Mouse (Mus musculus): ENCODE results near the gene Blmh. TPM values are rescaled to one million over a fixed set of nuclear protein-coding genes. Genes with fewer than 3 reads are reported as not detected.
A peak's percentile ranks its signal among the peaks of the same experiment; 100 is the strongest.

Gene Blmh
- polyA plus RNA-seq (2015; fragmentation: Nextera tagmentation; extraction: Ambion mirVana), result 190 and 196 TPM in 2 replicates

DNA sequence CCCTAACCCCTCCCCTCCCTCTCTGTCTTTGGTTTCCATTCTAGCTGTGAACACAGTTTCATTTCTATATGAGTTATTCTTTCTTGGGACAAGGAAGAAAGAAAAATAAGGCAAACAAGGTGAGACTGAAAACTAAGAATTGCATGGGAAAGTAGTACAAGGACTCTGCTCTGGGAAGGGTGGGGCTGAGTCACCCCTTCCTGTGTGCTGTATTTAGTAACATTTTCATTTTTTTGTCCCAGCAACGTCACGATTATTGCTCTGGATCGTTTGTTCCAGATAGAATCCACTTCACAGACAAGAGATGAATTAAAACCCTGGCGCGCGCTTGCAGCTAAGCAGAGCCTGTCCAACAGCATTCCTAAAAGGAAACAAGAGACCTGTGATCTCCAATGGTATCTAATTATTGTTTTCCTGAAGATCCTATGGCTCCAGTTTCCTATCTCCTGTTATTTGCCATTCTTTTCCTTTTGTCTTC, at the start of gene Blmh:
Gene Blmh, plus strand, starts transcription at position 51 of the 478 bp plus-strand sequence.
- no peak within 1 kb of the TSS for H3K4me2 ChIP-seq (replicated peaks; ENCODE audit: low read depth, low read length)
- no peak for ATAC-seq (ENCODE audit: low FRiP score, low TSS enrichment)

DNA sequence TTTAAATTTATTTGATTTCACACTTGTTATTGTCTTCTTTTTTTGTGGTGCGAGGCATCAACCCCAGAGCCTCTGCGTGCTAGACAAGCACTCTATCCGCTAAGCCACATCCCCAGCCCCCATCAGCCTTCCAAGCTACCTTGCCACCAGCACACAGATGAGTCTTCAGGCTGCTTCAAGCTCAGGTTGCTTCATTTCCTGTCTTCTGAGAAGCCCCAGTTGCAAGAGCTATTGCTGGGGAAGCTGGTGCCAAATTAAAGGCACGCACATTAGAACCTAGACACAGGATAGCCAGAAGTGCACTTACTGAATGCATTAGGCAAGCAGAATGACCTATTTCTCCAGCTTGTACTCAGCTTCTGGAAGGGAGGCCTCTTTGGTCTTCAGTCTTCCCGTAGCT, 44.8 kb upstream of the Blmh start:
- Histone ChIP-seq H3K9ac (replicated peaks; ENCODE audit: low read length) (no peak overlapping the region), H3K27me3 (ENCODE audit: insufficient read depth, low read length) (no peaks in the 10 kb centered on the region), H3K27ac (ENCODE audit: low read length) (no peak overlapping the region), H3K4me3 (ENCODE audit: low read length) (no peak overlapping the region), H3K36me3 (ENCODE audit: insufficient read depth, low read length) (no peaks in the 10 kb centered on the region), H3K9me3 (ENCODE audit: low read length) (no peaks in the 10 kb centered on the region), H3K4me1 (ENCODE audit: insufficient read depth, low read length) (0 out of 2 replicates have a peak, but pooled peaks cover 4% of the 10 kb centered on the region), H3K4me2 (replicated peaks; ENCODE audit: low read depth, low read length) (no peak overlapping the region)
- 84% methylated on average over 5 of the region's 5 CpGs for WGBS
- no peak for ATAC-seq (ENCODE audit: low FRiP score, low TSS enrichment)

More for the DNA sequence above, at the start of gene Blmh:
- H3K27ac ChIP-seq (ENCODE audit: low read length), result no peak within 1 kb of the TSS
- H3K4me1 ChIP-seq (ENCODE audit: insufficient read depth, low read length), result peaks cover 4% of the 10 kb centered on the region; the same call in 1 of the 2 replicates
- H3K4me3 ChIP-seq (ENCODE audit: low read length), result no peak within 1 kb of the TSS
- no peak within 1 kb of the TSS for H3K9ac ChIP-seq (replicated peaks; ENCODE audit: low read length)
- no peaks in the 10 kb centered on the region for H3K36me3 ChIP-seq (ENCODE audit: insufficient read depth, low read length)
- 39% methylated on average over 6 of the region's 6 CpGs for WGBS
- no peaks in the 10 kb centered on the region for H3K9me3 ChIP-seq (ENCODE audit: low read length)
- H3K27me3 ChIP-seq (ENCODE audit: insufficient read depth, low read length), result no peaks in the 10 kb centered on the region

- Histone ChIP-seq H3K9ac (replicated peaks; ENCODE audit: low read length) (no peak overlapping the region), H3K4me1 (ENCODE audit: insufficient read depth, low read length) (peaks cover 3% of the 10 kb centered on the region; the same call in 1 of the 2 replicates), H3K36me3 (ENCODE audit: insufficient read depth, low read length) (no peaks in the 10 kb centered on the region), H3K27ac (ENCODE audit: low read length) (no peak overlapping the region), H3K4me3 (ENCODE audit: low read length) (no peak overlapping the region), H3K4me2 (replicated peaks; ENCODE audit: low read depth, low read length) (no peak overlapping the region), H3K27me3 (ENCODE audit: insufficient read depth, low read length) (no peaks in the 10 kb centered on the region), H3K9me3 (ENCODE audit: low read length) (no peaks in the 10 kb centered on the region)
- whole genome bisulfite sequencing, result 48% methylated on average over 5 of the region's 5 CpGs
- ATAC-seq (ENCODE audit: low FRiP score, low TSS enrichment), result no peak
Measured at GRCm38 (mm10) chr11:76884451-76884850, 40.2 kb upstream of the Blmh start.

DNA sequence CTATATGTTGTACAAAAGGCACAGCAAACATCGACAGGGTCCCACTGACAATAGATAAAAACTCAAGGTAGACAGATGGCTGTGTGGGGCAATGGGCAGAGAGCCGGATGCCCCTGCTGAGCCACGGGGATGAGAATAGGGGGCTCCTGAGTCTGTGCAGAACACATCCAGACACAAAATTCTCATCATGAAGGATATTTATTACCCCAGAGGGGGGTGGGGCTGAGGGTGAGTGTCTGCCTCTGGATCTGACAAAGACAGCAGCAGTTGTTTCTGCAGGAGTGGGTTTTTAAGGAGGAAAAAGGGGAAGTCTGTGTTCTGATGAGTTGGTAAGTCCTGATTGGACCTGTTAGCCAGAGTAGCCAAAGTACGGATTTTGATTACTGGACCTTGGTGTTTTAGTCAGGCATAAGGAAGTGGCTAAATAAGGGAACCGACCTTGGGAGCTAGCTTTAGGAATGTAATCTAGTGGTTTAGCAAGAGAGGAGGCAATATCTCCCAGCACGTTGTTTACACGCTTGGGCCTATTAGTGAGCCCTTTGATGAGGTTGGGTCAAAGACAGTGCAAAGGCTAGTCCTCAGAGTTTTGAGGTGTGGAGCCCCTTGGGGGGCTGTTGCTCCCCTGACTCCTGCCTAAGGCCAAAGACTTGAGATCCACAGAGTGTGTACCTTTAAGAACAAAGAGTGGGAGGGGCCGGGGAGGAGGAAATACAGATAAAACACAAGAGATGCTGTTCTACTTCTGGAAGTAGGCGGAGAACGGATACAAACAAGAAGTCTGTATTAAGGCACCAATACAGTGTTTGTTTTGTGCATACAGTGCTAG, 35.1 kb upstream of the Blmh start:
- no peak overlapping the region for H3K4me2 ChIP-seq (replicated peaks; ENCODE audit: low read depth, low read length)
- H3K9ac ChIP-seq (replicated peaks; ENCODE audit: low read length), result no peak overlapping the region
- no peak overlapping the region for H3K4me3 ChIP-seq (ENCODE audit: low read length)
- H3K9me3 ChIP-seq (ENCODE audit: low read length), result no peaks in the 10 kb centered on the region
- ATAC-seq (ENCODE audit: low FRiP score, low TSS enrichment), result no peak
- no peaks in the 10 kb centered on the region for H3K27me3 ChIP-seq (ENCODE audit: insufficient read depth, low read length)
- WGBS, result 40% methylated on average over 10 of the region's 10 CpGs
- peak overlapping the region; percentile 45; the same call in 1 of the 2 replicates for H3K27ac ChIP-seq (ENCODE audit: low read length)
- peaks cover 32% of the 10 kb centered on the region for H3K4me1 ChIP-seq (ENCODE audit: insufficient read depth, low read length)
- no peaks in the 10 kb centered on the region for H3K36me3 ChIP-seq (ENCODE audit: insufficient read depth, low read length)

DNA sequence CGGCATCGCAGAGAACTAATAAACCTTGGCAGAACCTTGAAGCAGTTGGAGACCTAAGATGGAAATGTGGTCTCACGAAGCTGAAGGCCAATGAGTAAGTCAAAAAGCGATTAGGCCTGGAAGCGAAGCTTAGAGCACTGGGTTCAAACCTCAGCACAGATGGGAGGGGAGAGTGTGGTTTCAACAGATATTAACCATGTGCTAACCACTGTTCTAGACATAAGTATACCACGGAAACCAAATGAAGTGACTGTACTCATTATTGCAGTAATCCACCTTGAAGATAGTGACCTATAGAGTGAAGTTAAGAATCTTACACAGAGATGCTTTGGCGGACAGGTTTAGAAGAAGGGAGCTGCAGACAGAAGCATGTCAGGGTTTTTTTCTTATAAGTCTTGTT, 33.4 kb upstream of the Blmh start:
- Histone ChIP-seq H3K36me3 (ENCODE audit: insufficient read depth, low read length) (no peaks in the 10 kb centered on the region), H3K4me3 (ENCODE audit: low read length) (no peak overlapping the region), H3K4me2 (replicated peaks; ENCODE audit: low read depth, low read length) (no peak overlapping the region), H3K27ac (ENCODE audit: low read length) (no peak overlapping the region), H3K27me3 (ENCODE audit: insufficient read depth, low read length) (no peaks in the 10 kb centered on the region), H3K4me1 (ENCODE audit: insufficient read depth, low read length) (peaks cover 47% of the 10 kb centered on the region), H3K9ac (replicated peaks; ENCODE audit: low read length) (no peak overlapping the region), H3K9me3 (ENCODE audit: low read length) (no peaks in the 10 kb centered on the region)
- ATAC-seq (ENCODE audit: low FRiP score, low TSS enrichment), result no peak
- WGBS, result 90% methylated on average over 7 of the region's 7 CpGs

DNA sequence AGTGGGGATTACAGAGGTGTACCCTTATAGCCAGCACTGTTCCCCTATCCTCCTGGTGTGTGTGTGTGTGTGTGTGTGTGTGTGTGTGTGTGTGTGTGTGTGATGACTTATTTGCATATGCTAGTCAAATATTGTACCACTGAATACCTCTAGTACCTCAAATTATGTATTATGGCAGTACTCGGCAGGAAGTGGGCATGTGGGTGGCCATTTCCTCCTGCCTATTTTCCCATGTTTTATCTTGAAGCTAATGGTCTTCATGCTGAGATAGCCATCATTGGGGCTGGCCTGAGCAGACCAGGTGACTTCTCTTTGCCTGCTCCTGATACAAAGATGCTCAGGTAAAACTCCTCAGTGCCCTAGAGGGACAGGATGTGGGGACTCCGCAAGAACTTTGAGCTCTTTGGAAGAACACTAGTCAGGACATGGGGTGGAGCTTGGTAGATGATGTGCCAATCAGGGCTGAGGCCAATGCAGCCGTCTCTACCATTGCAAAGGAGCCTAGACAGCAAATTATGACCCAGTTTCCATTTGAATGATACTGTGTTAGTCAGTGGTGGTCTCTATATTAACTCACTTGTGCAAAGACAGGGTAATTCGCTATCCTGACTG, 32.8 kb upstream of the Blmh start:
- Histone ChIP-seq H3K27me3 (ENCODE audit: insufficient read depth, low read length) (no peaks in the 10 kb centered on the region), H3K9me3 (ENCODE audit: low read length) (no peaks in the 10 kb centered on the region), H3K4me3 (ENCODE audit: low read length) (no peak overlapping the region), H3K9ac (replicated peaks; ENCODE audit: low read length) (no peak overlapping the region), H3K27ac (ENCODE audit: low read length) (no peak overlapping the region), H3K4me2 (replicated peaks; ENCODE audit: low read depth, low read length) (no peak overlapping the region), H3K4me1 (ENCODE audit: insufficient read depth, low read length) (peaks cover 53% of the 10 kb centered on the region), H3K36me3 (ENCODE audit: insufficient read depth, low read length) (no peaks in the 10 kb centered on the region)
- 74% methylated on average over 4 of the region's 4 CpGs for WGBS
- ATAC-seq (ENCODE audit: low FRiP score, low TSS enrichment), result no peak

DNA sequence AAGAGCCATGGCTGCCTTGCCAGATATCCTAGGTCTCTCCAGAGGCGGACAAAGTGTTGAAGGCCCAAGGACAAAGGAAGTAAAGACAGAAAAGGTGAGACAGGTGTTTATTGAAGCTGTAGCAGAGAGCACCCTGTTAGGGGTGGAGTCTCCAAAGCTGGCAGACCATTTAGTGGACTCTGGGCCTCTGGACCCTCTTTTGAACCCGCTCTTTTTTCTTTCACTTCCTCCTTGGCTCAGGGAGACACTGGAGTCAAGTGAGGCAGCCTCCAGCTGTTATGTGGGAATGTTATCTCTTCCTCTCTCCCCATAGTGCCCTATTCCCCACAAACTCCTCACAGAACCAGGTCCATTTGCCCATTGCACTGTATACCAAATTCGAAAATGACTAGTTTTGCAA, 31.6 kb upstream of the Blmh start:
- 70% methylated on average over 3 of the region's 3 CpGs for WGBS
- Histone ChIP-seq H3K4me1 (ENCODE audit: insufficient read depth, low read length) (peaks cover 62% of the 10 kb centered on the region), H3K9me3 (ENCODE audit: low read length) (no peaks in the 10 kb centered on the region), H3K27ac (ENCODE audit: low read length) (peak overlapping the region; percentile 78; the same call in 1 of the 2 replicates), H3K9ac (replicated peaks; ENCODE audit: low read length) (no peak overlapping the region), H3K4me3 (ENCODE audit: low read length) (no peak overlapping the region), H3K27me3 (ENCODE audit: insufficient read depth, low read length) (no peaks in the 10 kb centered on the region), H3K4me2 (replicated peaks; ENCODE audit: low read depth, low read length) (no peak overlapping the region), H3K36me3 (ENCODE audit: insufficient read depth, low read length) (no peaks in the 10 kb centered on the region)
- ATAC-seq (ENCODE audit: low FRiP score, low TSS enrichment), result no peak

- Histone ChIP-seq H3K4me2 (replicated peaks; ENCODE audit: low read depth, low read length) (peak overlapping the region; percentile 36; the same call in 1 of the 2 replicates), H3K4me1 (ENCODE audit: insufficient read depth, low read length) (peaks cover 68% of the 10 kb centered on the region), H3K9me3 (ENCODE audit: low read length) (no peaks in the 10 kb centered on the region), H3K9ac (replicated peaks; ENCODE audit: low read length) (peak overlapping the region; percentile 26; the same call in 1 of the 2 replicates), H3K36me3 (ENCODE audit: insufficient read depth, low read length) (no peaks in the 10 kb centered on the region), H3K4me3 (ENCODE audit: low read length) (no peak overlapping the region), H3K27me3 (ENCODE audit: insufficient read depth, low read length) (no peaks in the 10 kb centered on the region), H3K27ac (ENCODE audit: low read length) (peak overlapping the region; percentile 78)
- WGBS, result 4% methylated on average over 4 of the region's 4 CpGs
- peak; percentile 73 for ATAC-seq (ENCODE audit: low FRiP score, low TSS enrichment)
Measured at GRCm38 (mm10) chr11:76893570-76893969, 31.0 kb upstream of the Blmh start.

DNA sequence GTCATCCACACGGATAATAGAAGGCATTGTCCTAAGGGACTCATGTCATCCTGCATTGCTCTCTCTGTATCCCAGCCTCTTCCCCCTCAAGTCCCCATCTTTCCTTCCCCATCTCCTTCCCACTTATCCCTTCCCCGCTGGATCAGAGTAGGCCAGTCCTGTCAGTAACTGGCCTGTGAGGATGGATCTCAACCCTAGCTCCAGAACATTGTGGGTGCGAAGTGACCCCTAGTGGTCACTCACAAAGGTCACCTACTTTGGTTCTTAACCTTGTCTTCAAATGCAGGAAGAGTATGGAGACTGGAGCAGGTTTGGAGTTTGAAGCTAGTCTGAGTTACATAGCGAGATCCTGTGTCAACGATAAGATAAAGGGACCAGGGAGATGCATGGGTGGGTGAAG, 30.4 kb upstream of the Blmh start:
- Histone ChIP-seq H3K4me2 (replicated peaks; ENCODE audit: low read depth, low read length) (peak overlapping the region; percentile 36), H3K9me3 (ENCODE audit: low read length) (no peaks in the 10 kb centered on the region), H3K4me3 (ENCODE audit: low read length) (no peak overlapping the region), H3K36me3 (ENCODE audit: insufficient read depth, low read length) (no peaks in the 10 kb centered on the region), H3K27ac (ENCODE audit: low read length) (peak overlapping the region; percentile 78), H3K9ac (replicated peaks; ENCODE audit: low read length) (peak overlapping the region; percentile 12; the same call in 1 of the 2 replicates), H3K4me1 (ENCODE audit: insufficient read depth, low read length) (peaks cover 70% of the 10 kb centered on the region), H3K27me3 (ENCODE audit: insufficient read depth, low read length) (no peaks in the 10 kb centered on the region)
- 20% methylated on average over 5 of the region's 5 CpGs for WGBS
- ATAC-seq (ENCODE audit: low FRiP score, low TSS enrichment), result peak; percentile 60; the same call in 1 of the 2 replicates

GRCm38 (mm10) chr11:76896360-76896759, 28.2 kb upstream of the Blmh start:
- ATAC-seq (ENCODE audit: low FRiP score, low TSS enrichment), result no peak
- H3K27ac ChIP-seq (ENCODE audit: low read length), result peak overlapping the region; percentile 48

More at GRCm38 (mm10) chr11:76896360-76896759, 28.2 kb upstream of the Blmh start:
- H3K4me1 ChIP-seq (ENCODE audit: insufficient read depth, low read length), result peaks cover 61% of the 10 kb centered on the region
- WGBS, result 41% methylated on average over 6 of the region's 6 CpGs
- no peaks in the 10 kb centered on the region for H3K9me3 ChIP-seq (ENCODE audit: low read length)
- H3K27me3 ChIP-seq (ENCODE audit: insufficient read depth, low read length), result no peaks in the 10 kb centered on the region
- no peak overlapping the region for H3K9ac ChIP-seq (replicated peaks; ENCODE audit: low read length)
- no peak overlapping the region for H3K4me3 ChIP-seq (ENCODE audit: low read length)
- no peak overlapping the region for H3K4me2 ChIP-seq (replicated peaks; ENCODE audit: low read depth, low read length)
- H3K36me3 ChIP-seq (ENCODE audit: insufficient read depth, low read length), result no peaks in the 10 kb centered on the region

Data from kidney, embryonic 16.5 days (tissue).